Mouse (Mus musculus) kidney, adult 11 months (tissue): ENCODE data around the gene Wscd2.

Experiments used
- DNase-seq: peaks from one replicate; pipeline ENCODE4 v3.0.0; 2022

Gene Wscd2

DNA sequence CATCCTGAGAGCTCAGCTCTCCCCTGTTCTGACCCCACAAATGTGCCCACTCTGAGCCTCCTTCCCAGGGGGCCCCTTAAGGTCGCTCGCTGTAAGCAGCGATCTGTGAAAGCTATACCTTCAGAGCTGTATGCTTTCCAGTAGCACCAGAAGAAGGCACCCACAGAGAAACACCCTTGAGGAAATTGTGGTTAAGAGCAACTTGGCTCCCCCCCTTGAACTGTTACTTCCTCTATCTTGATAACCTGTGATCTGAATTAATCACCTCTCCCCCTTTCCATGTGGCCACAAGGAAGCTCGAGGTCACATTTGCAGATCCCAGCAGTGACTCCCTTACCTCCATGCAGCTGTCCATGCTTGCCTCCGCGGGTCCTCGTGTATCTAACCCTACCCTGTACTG, 130.9 kb downstream of the Wscd2 start:
- no peak for DNase-seq

- DNase-seq: no peak
Observed at GRCm38 (mm10) chr5:113623052-113623451, 132.9 kb downstream of the Wscd2 start.

DNA sequence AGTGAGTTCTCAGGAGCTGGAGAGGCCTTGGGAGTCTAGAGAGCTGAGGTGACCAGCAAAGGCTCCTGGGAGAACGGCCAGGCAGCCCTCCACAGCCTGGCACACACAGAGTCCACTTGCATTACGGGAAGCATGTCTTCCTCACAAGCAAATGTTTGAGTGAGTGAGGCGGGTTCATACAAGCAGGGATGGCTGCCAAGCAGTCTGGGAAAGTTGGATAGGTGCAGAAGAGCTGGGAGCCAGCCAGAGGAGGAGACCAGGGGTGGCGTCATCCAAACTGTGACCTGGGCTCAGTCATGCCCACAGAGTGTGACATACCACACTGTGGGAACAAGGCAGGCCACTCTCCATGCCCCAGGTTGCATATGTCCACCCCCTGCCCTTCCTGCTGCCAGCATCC, 134.9 kb downstream of the Wscd2 start:
- DNase-seq: no peak

DNA sequence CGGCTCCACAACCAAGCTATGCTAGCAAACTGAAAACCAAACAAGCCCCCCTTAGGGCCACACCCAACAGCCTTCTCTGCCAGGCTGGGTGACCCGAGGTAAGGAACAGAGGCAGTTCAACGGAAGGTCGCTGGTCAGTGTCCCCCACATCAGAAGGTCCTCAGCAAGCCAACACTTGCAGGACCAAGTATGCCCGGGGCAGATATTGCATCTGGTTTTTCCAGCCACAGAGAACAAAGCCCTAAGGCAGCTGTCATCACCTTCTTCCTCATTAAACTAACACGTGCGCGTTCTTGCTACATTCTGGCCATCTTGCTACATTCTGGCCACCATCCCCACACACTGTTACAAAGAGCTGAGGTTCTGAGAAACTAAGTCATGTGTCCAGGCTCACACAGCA, 136.2 kb downstream of the Wscd2 start:
- no peak for DNase-seq

DNA sequence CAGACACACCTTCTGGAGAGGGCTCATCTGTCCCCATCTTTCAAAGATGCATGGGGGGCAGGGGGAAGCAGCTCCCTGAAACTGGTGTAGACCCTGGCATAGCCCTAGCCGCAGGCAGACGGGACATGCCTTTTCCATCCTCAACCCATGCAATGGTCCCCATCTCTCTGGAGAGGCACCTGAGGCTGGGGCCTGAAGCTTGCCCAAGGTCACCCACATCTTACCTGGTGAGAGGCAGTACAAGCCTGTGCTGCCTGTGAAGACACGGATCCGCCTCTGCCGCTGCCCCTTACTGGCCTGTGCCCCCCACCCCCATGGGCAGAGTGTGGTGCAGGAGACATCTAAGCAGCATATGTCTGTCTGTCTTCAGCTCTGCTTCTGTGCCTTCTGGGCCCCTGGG, 136.9 kb downstream of the Wscd2 start:
- no peak for DNase-seq

GRCm38 (mm10) chr5:113627820-113628437, 137.8 kb downstream of the Wscd2 start:
- DNase-seq: no peak

DNA sequence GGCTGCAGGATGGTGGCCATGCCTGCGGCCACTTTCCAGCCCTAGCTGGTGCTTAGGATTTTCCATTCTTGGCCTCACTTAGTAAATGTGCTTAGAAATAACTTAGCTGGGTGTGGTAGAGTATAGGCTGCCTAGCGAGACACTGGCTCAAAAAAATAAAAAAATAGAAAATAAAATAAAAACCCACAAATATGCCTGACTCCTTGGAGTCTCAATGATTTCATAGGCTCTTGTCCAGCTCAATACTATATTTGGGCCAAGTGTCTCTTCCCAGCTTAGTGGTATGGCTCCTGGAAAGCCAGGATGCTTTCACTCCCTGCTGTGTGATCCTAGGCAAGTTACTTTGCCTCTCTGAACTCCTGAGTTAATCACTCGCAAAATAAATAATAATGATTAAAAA, 139.1 kb downstream of the Wscd2 start:
- DNase-seq: no peak

- no peak for DNase-seq
Observed at GRCm38 (mm10) chr5:113630116-113630515, 140.0 kb downstream of the Wscd2 start.

DNA sequence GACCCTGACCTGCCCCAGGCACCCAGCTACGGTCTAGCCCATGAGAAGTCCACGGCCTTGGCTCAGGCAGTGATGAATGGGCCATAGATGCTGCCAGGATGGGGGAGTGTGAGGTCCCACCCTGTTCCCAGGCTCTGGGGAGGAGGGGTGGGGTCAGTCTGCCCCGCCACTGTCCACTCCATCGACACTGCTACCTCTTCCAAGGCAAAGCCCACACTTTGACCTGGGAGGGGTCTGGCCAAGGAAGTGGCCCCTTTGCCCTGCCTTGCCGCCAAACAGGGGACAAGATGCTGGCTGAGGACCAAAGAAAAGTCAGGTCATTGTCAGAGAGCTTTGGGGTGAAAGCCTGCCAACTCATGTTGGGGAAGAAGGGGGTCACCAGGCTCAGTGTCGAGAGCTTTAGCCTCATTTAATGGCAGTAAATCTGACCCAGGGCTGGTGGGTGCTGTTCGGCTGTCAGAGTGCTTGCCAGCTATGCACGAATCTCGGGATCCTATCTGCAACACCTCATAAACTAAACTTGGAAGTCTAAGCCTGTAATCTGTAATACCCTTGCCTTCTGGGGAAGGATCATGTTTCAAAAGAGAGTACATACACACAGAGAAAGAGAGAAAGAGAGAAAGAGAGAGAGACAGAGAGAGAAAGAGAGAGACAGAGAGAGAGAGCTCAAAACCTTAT, 143.0 kb downstream of the Wscd2 start:
- DNase-seq: peak; percentile 36

DNA sequence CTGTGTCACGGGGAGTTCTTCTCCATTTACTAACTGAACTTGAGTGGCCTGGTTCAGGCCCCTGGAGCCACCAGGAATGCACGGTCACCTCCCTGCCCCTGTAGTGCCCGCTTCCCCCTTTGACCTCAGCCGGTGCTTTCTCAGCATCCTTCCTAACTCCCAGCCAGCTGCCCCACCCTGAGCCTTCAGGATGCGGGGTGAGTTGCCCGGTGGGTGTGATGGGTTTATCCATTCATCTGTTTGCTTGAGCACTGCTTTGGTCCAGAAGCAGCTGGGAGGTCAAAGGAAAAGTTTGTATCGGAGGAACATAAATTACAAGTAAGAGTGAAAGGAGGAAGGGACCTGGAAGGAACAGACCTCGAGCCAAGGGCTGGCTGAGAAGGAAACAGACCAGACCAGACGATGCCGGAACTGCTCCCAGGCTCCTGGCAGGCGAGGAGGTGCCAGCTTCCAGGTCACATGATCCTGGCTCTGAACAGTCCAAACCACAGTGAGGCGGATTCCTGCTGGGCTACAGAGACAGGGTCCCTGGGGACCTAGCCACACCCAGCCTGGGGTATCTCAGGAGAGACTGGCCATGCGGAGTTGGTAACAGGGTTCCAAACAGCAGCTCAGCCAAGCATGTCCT, 144.0 kb downstream of the Wscd2 start:
- DNase-seq: peak; percentile 87

GRCm38 (mm10) chr5:113634887-113635610, 144.9 kb downstream of the Wscd2 start:
- no peak for DNase-seq

GRCm38 (mm10) chr5:113635861-113636565, 145.9 kb downstream of the Wscd2 start:
- DNase-seq: no peak

GRCm38 (mm10) chr5:113637631-113638030, 147.5 kb downstream of the Wscd2 start:
- peak; percentile 67 for DNase-seq

GRCm38 (mm10) chr5:113638055-113638454, 147.9 kb downstream of the Wscd2 start:
- DNase-seq: no peak

GRCm38 (mm10) chr5:113639126-113639525, 149.0 kb downstream of the Wscd2 start:
- DNase-seq: no peak
